Mouse (Mus musculus): ENCODE data around the gene Ube2v1. TPM values are rescaled to one million over a fixed set of nuclear protein-coding genes. Genes with fewer than 3 reads are reported as not detected.

Gene Ube2v1
- polyA plus RNA-seq, 1 experiment from 2014 or later = 281 TPM

GRCm38 (mm10) chr2:167599917-167600316 lies 32.0 kb downstream of the Ube2v1 start:
- 64% methylated on average over 6 of the region's 6 CpGs for WGBS
- no peaks in the 10 kb centered on the region for H3K36me3 ChIP-seq (ENCODE audit: control insufficient read depth, insufficient read depth)

GRCm38 (mm10) chr2:167599195-167599594 lies 32.7 kb downstream of the Ube2v1 start:
- Histone ChIP-seq H3K9ac (replicated peaks; ENCODE audit: low read depth, low read length) (no peak overlapping the region), H3K4me1 (replicated peaks; ENCODE audit: control insufficient read depth, insufficient read depth, low read length) (peaks cover 11% of the 10 kb centered on the region), H3K4me2 (ENCODE audit: low read length) (no peak overlapping the region), H3K36me3 (ENCODE audit: control insufficient read depth, insufficient read depth) (no peaks in the 10 kb centered on the region), H3K4me3 (replicated peaks; ENCODE audit: low read length) (no peak overlapping the region), H3K27ac (ENCODE audit: low read length) (no peak overlapping the region), H3K27me3 (replicated peaks; ENCODE audit: control insufficient read depth, insufficient read depth, low read length) (no peaks in the 10 kb centered on the region), H3K9me3 (ENCODE audit: control insufficient read depth, low read length) (no peaks in the 10 kb centered on the region)
- no peak for ATAC-seq
- WGBS = 60% methylated on average over 5 of the region's 5 CpGs

More at GRCm38 (mm10) chr2:167599917-167600316, 32.0 kb downstream of the Ube2v1 start:
- H3K4me3 ChIP-seq (replicated peaks; ENCODE audit: low read length) = no peak overlapping the region
- no peak overlapping the region for H3K9ac ChIP-seq (replicated peaks; ENCODE audit: low read depth, low read length)
- H3K27me3 ChIP-seq (replicated peaks; ENCODE audit: control insufficient read depth, insufficient read depth, low read length) = no peaks in the 10 kb centered on the region
- ATAC-seq = no peak
- H3K9me3 ChIP-seq (ENCODE audit: control insufficient read depth, low read length) = no peaks in the 10 kb centered on the region
- H3K4me1 ChIP-seq (replicated peaks; ENCODE audit: control insufficient read depth, insufficient read depth, low read length) = peaks cover 5% of the 10 kb centered on the region
- no peak overlapping the region for H3K4me2 ChIP-seq (ENCODE audit: low read length)
- no peak overlapping the region for H3K27ac ChIP-seq (ENCODE audit: low read length)

- peak overlapping the region; percentile 29; the same call in 1 of the 2 replicates for H3K9ac ChIP-seq (replicated peaks; ENCODE audit: low read depth, low read length)
- ATAC-seq = peak; percentile 33; the same call in 1 of the 2 replicates
- no peaks in the 10 kb centered on the region for H3K9me3 ChIP-seq (ENCODE audit: control insufficient read depth, low read length)
- H3K4me3 ChIP-seq (replicated peaks; ENCODE audit: low read length) = 0 out of 2 replicates have a peak overlapping the region, but pooled peaks have one; percentile 3
- H3K4me1 ChIP-seq (replicated peaks; ENCODE audit: control insufficient read depth, insufficient read depth, low read length) = peaks cover 11% of the 10 kb centered on the region
- H3K27me3 ChIP-seq (replicated peaks; ENCODE audit: control insufficient read depth, insufficient read depth, low read length) = no peaks in the 10 kb centered on the region
- H3K36me3 ChIP-seq (ENCODE audit: control insufficient read depth, insufficient read depth) = no peaks in the 10 kb centered on the region
- peak overlapping the region; percentile 38 for H3K4me2 ChIP-seq (ENCODE audit: low read length)
- H3K27ac ChIP-seq (ENCODE audit: low read length) = no peak overlapping the region
- 35% methylated on average over 35 of the region's 40 CpGs for WGBS
Measured at GRCm38 (mm10) chr2:167597492-167598186, 34.3 kb downstream of the Ube2v1 start.

GRCm38 (mm10) chr2:167596726-167597491 lies 35.0 kb downstream of the Ube2v1 start:
- no peaks in the 10 kb centered on the region for H3K27me3 ChIP-seq (replicated peaks; ENCODE audit: control insufficient read depth, insufficient read depth, low read length)
- peaks cover 11% of the 10 kb centered on the region for H3K4me1 ChIP-seq (replicated peaks; ENCODE audit: control insufficient read depth, insufficient read depth, low read length)
- H3K4me3 ChIP-seq (replicated peaks; ENCODE audit: low read length) = no peak overlapping the region
- peak overlapping the region; percentile 29; the same call in 1 of the 2 replicates for H3K9ac ChIP-seq (replicated peaks; ENCODE audit: low read depth, low read length)
- no peaks in the 10 kb centered on the region for H3K36me3 ChIP-seq (ENCODE audit: control insufficient read depth, insufficient read depth)
- H3K4me2 ChIP-seq (ENCODE audit: low read length) = peak overlapping the region; percentile 38
- WGBS = 48% methylated on average over 26 of the region's 27 CpGs
- H3K27ac ChIP-seq (ENCODE audit: low read length) = no peak overlapping the region
- no peak; the same call in 1 of the 2 replicates for ATAC-seq
- H3K9me3 ChIP-seq (ENCODE audit: control insufficient read depth, low read length) = no peaks in the 10 kb centered on the region

- ATAC-seq = no peak
Measured at GRCm38 (mm10) chr2:167596262-167596661, 35.6 kb downstream of the Ube2v1 start.

GRCm38 (mm10) chr2:167595761-167596171 lies 36.1 kb downstream of the Ube2v1 start:
- Histone ChIP-seq H3K27ac (ENCODE audit: low read length) (no peak overlapping the region), H3K4me1 (replicated peaks; ENCODE audit: control insufficient read depth, insufficient read depth, low read length) (peaks cover 11% of the 10 kb centered on the region), H3K36me3 (ENCODE audit: control insufficient read depth, insufficient read depth) (no peaks in the 10 kb centered on the region), H3K9me3 (ENCODE audit: control insufficient read depth, low read length) (no peaks in the 10 kb centered on the region), H3K9ac (replicated peaks; ENCODE audit: low read depth, low read length) (no peak overlapping the region), H3K4me2 (ENCODE audit: low read length) (no peak overlapping the region), H3K4me3 (replicated peaks; ENCODE audit: low read length) (no peak overlapping the region), H3K27me3 (replicated peaks; ENCODE audit: control insufficient read depth, insufficient read depth, low read length) (no peaks in the 10 kb centered on the region)
- WGBS = 58% methylated on average over 14 of the region's 14 CpGs
- ATAC-seq = no peak

More at GRCm38 (mm10) chr2:167596262-167596661, 35.6 kb downstream of the Ube2v1 start:
- no peak overlapping the region for H3K9ac ChIP-seq (replicated peaks; ENCODE audit: low read depth, low read length)
- no peak overlapping the region for H3K4me2 ChIP-seq (ENCODE audit: low read length)
- H3K9me3 ChIP-seq (ENCODE audit: control insufficient read depth, low read length) = no peaks in the 10 kb centered on the region
- H3K36me3 ChIP-seq (ENCODE audit: control insufficient read depth, insufficient read depth) = no peaks in the 10 kb centered on the region
- no peak overlapping the region for H3K27ac ChIP-seq (ENCODE audit: low read length)
- no peaks in the 10 kb centered on the region for H3K27me3 ChIP-seq (replicated peaks; ENCODE audit: control insufficient read depth, insufficient read depth, low read length)
- WGBS = 56% methylated on average over 4 of the region's 4 CpGs
- no peak overlapping the region for H3K4me3 ChIP-seq (replicated peaks; ENCODE audit: low read length)
- H3K4me1 ChIP-seq (replicated peaks; ENCODE audit: control insufficient read depth, insufficient read depth, low read length) = peaks cover 11% of the 10 kb centered on the region

- Histone ChIP-seq H3K9me3 (ENCODE audit: control insufficient read depth, low read length) (no peaks in the 10 kb centered on the region), H3K27ac (ENCODE audit: low read length) (no peak overlapping the region), H3K4me3 (replicated peaks; ENCODE audit: low read length) (no peak overlapping the region), H3K4me1 (replicated peaks; ENCODE audit: control insufficient read depth, insufficient read depth, low read length) (peaks cover 11% of the 10 kb centered on the region), H3K36me3 (ENCODE audit: control insufficient read depth, insufficient read depth) (no peaks in the 10 kb centered on the region), H3K4me2 (ENCODE audit: low read length) (no peak overlapping the region), H3K9ac (replicated peaks; ENCODE audit: low read depth, low read length) (no peak overlapping the region), H3K27me3 (replicated peaks; ENCODE audit: control insufficient read depth, insufficient read depth, low read length) (0 out of 2 replicates have a peak, but pooled peaks cover under 1% of the 10 kb centered on the region)
- ATAC-seq = no peak
- WGBS = 32% methylated on average over 10 of the region's 10 CpGs
Measured at GRCm38 (mm10) chr2:167594444-167594934, 37.4 kb downstream of the Ube2v1 start.

GRCm38 (mm10) chr2:167593551-167594250 lies 38.2 kb downstream of the Ube2v1 start:
- H3K9ac ChIP-seq (replicated peaks; ENCODE audit: low read depth, low read length) = no peak overlapping the region
- 71% methylated on average over 4 of the region's 4 CpGs for WGBS
- H3K27ac ChIP-seq (ENCODE audit: low read length) = no peak overlapping the region; the same call in 1 of the 2 replicates
- no peak overlapping the region for H3K4me3 ChIP-seq (replicated peaks; ENCODE audit: low read length)
- no peaks in the 10 kb centered on the region for H3K36me3 ChIP-seq (ENCODE audit: control insufficient read depth, insufficient read depth)
- no peak overlapping the region for H3K4me2 ChIP-seq (ENCODE audit: low read length)
- 0 out of 2 replicates have a peak, but pooled peaks cover 2% of the 10 kb centered on the region for H3K27me3 ChIP-seq (replicated peaks; ENCODE audit: control insufficient read depth, insufficient read depth, low read length)
- H3K4me1 ChIP-seq (replicated peaks; ENCODE audit: control insufficient read depth, insufficient read depth, low read length) = peaks cover 11% of the 10 kb centered on the region
- no peak for ATAC-seq
- no peaks in the 10 kb centered on the region for H3K9me3 ChIP-seq (ENCODE audit: control insufficient read depth, low read length)
